Mouse (Mus musculus): ENCODE data around the gene Tbxa2r. TPM values are rescaled to one million over a fixed set of nuclear protein-coding genes. Genes with fewer than 3 reads are reported as not detected.

The Tbxa2r gene
- total RNA-seq, 2 experiments from 2014 or later: 4.8 to 5.7 TPM

DNA sequence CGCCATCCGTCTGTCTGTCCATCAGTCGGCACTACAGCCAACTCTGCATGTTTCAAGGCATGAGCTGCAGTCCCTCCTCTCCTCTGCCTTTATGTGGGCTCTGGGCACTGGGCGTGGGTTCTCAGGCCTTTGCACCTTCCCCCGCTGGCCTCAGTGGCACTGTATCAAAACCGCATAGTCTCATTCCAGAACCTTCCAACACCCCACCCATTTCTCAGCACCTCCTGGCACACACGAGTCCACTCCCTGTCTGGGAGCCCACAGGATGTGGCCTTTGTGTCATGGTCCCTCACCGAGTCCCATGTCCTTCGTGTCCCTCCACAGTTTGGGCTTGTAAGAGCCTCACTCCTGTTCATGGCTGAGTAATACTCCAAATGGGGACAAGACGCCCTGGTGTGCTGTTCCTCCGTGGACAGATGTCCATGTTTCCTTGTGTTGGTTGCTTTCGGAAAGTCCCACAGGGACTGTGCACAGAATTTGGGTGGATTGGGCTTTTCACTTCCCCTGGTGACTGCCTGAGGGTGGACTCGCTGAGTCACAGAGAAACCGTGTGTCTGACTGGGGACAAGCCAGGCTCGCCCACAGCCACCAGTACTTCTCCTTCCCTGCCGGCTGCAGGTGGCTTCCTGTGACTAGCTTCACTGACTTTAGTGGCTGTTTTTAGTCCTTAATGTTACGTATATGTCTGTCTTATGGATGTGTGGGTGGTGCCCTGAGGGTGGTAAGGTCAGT, 30.0 kb upstream of the Tbxa2r start:
- DNase-seq (ENCODE audit: low spot score): no peak
- intact Hi-C loops (cut with DNase I): no loop called here

DNA sequence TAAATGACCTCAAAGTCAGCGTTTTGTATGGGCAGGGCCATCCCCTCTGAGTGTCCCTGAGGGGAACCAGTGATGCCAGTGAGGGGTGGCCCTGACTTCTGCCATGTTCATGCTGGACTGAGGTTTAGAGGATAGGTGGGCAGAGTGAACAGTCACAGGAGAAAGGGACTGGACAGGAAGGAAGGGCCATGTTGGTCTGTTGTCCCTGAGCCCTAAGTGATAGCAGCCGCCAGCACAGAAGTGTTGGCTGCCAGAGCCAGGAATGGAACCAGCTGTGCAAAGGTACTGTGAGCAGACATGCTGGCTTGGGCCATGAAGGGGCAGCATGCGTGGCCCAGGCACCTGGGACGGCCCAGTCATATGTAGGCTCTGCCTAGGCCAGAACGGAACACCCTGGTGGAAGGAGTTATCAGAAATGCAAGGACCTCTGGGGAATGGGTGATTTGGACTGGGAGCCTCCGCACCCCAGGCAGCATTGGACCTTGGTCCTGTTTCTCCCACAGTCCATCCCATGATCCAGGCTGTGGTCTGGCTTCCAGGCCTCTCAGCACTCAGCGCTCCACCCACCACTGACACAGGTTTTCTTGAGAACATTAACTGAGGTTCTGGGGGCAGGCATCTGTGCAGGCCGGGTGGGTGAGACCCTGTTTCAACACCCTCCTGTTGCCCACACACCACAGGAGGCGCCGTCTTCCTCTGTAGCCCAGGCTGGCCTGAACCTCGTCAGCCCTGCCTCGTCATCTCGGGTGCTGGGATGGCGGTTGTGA, 28.8 kb upstream of the Tbxa2r start:
- intact Hi-C loops (cut with DNase I): no loop called here

DNA sequence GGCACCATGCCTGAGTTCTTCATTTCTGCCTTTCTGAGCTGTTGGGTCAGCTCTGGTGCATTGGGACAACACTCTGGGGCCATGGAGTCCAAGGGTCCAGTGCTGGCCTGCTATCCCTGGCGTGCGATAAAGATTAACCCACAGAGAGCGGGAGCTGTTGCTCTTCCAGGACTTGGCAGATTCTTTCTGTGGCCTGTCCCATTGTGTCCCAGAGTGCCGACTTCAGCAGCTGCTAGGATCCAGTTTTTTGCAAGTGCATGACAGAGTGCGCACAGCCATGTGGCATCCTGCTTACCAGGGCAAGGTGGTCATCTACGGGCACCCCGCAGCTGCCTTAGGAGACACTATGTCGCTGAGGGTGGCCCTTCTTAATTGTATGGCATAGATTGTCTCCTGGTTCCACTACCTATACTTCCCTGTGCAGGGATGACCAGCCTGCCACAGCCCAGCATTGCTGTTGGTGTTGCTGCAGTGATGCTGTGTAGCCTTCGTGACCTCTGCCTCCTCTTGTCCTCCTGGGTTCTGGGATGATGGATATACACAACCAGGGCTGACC, 28.1 kb upstream of the Tbxa2r start:
- intact Hi-C loops (cut with DNase I): no loop called here
- no peak for DNase-seq (ENCODE audit: low spot score)

More for the DNA sequence above, 28.8 kb upstream of the Tbxa2r start:
- DNase-seq (ENCODE audit: low spot score): no peak

DNA sequence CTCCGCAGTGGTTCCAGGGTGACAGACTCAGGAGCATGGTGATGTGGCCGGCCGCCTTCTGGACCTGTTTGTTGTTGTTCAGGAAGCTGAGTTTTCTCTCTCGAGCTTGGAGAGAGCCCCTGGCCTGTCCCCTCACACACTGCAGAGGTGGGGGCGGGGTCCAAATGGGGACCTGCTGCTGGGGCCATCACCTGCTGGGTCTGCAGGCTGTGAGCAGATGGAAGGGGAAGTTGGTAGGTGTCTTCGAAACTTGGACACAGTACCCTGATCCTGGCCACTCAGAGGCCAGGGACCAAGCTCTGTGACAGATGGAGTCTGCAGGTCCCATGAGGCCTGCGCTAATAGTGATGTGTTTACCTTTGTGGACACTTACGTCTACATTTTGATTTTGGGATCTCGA, 27.2 kb upstream of the Tbxa2r start:
- intact Hi-C loops (cut with DNase I): no loop called here
- DNase-seq (ENCODE audit: low spot score): no peak

DNA sequence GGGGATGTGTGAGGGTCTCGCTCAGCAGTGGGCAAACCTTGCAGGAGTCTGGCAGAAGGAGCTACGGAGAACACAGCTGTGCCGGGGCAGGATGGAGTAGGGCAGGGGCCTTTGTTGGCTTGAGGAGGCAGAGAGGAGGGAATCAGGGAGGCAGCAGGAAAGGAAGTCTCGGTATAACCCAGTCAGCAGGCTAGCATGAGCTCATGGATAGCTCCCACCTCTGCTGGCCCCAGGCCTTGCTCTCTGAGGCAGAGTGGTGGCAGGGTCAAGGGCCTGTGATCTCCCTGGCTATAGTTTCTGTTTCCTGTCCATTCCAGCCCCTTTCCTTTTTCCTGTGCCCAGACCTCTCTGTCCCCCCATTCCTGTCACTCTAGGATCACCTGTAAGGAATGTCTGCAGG, 26.2 kb upstream of the Tbxa2r start:
- DNase-seq (ENCODE audit: low spot score): no peak
- intact Hi-C loops (cut with DNase I): no loop called here

DNA sequence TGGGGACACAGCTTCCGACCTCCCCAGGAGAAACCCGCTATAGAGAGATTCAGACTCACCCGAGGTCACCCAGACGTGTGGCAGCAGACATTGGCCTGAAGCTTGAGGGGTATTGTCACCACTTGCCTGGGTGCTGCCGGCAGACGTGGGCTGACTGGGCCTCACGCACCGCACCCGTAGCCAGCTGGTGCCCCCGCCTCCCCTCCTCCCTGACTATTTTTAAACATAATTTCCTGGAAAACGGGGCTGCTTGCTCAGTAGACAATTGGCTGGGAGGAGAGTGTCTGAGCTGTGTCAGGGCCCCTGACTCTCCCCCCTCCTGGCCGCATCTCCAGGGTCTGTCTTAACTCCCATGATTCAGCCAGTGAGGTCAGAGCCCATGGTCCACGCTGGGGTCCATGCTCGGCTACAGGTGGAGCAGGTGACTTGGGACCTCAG, 25.7 kb upstream of the Tbxa2r start:
- intact Hi-C loops (cut with DNase I): no loop called here
- no peak for DNase-seq (ENCODE audit: low spot score)

DNA sequence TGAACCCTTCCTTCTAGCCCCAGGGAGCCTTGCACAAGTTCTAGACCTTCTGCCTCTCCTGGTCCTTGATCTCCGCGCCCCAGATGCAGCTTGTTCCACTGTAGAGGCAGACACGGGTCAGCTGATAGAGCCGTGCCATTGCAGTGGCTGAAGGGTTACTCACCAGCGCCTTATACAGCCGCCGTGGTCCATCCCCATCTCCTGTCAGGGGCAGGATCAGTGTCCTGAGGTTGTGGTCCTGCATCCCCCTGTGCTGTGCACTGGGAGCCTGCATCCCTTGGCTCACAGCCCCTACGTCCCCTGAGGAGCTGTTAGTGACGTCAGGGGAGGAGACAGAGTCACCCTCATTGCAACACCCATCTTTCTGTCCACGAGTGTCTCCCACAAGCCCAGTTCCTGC, 25.3 kb upstream of the Tbxa2r start:
- intact Hi-C loops (cut with DNase I): no loop called here
- DNase-seq (ENCODE audit: low spot score): no peak

DNA sequence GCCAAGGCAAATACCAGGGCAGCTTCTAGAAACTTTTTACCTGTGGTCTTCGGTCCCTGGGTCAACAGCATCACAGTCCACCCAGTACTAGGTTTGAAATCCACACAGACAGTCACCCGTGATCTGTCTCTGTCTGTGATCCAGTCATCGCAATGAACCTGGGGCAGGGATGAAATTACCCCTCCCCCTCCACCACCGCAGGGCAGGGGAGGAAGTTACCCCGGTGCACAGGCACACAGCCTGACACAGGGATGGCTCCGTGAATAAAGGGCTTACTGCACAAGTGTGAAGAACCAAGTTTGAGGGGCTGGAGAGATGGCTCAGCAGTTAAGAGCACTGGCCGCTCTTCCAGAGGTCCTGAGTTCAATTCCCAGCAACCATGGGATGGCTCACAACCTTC, 24.8 kb upstream of the Tbxa2r start:
- intact Hi-C loops (cut with DNase I): no loop called here
- no peak for DNase-seq (ENCODE audit: low spot score)

DNA sequence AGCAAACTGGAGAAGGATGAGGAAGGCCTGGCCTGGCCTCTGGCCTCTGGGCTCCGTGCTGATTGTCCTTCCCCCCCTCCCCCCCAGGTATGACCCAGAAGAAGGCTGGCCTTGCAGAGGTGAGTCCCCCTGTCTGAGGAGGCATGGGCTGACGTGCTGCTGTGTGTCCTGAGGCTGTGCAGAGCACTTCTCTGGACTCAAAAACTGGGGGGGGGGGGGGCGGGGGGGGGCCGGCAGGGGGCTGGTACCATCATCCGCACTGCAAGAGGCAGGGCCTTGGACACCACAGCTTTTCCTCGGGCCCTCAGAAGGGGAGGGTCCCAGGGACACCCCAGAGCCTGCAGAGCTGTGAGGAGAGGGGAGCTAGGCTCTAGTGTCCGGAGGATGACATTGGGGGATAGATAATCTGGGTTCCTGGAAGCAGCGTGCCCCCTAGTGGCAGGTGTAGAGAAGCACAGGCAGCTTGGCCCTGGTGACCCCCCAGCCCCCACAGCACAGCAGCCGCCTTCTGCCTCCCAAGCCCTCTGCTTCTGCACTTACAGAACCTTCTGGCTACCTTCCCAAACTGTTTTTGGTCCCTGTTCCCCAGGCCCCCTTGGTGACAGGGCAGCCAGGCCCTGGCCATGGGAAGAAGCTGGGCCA, 23.8 kb upstream of the Tbxa2r start:
- intact Hi-C loops (cut with DNase I): loop anchor here (1.0 kb wide), 1 partner anchor 15 kb away; no protein-coding TSS in a partner anchor

DNA sequence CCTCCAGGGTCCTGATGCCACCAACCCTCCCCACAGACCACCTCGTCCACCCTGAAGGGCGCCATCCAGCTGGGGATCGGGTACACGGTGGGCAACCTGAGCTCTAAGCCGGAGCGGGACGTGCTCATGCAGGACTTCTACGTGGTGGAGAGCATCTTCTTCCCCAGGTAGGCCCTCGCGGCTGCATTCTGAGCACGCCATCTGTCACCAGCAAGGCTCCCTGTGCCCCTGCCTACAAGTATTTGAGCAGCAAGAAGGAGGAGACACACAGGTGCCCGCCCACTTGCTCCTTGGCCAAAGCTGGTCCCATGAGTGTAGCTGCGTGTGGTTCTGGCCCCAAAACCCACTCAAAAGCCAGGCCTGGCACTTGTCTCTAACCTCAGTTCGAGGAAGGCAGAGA, 22.9 kb upstream of the Tbxa2r start:
- intact Hi-C loops (cut with DNase I): loop anchor here (1.0 kb wide), 1 partner anchor 16 kb away; no protein-coding TSS in a partner anchor
- DNase-seq (ENCODE audit: low spot score): no peak

More for the DNA sequence above, 23.8 kb upstream of the Tbxa2r start:
- DNase-seq (ENCODE audit: low spot score): no peak

DNA sequence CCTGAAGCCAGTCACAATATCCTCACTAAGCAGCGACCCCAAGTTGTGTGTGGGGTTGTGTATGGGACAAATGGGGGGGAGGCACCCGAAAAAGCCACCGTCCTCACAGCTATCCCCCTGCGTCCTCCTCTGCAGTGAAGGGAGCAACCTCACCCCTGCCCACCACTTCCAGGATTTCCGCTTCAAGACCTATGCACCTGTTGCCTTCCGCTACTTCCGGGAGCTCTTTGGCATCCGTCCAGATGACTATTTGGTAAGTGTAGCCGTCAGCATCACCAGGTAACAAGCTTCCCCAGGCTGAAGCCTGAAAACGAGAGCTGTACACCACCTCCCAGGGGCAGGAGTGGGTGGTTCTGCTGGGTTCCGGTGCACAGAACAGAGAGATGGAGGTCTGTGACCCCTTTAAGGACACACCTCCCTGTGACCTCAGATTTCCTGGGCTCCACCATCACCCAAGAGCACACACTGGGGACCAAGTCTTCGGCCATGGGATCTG, 22.3 kb upstream of the Tbxa2r start:
- intact Hi-C loops (cut with DNase I): no loop called here
- no peak for DNase-seq (ENCODE audit: low spot score)

DNA sequence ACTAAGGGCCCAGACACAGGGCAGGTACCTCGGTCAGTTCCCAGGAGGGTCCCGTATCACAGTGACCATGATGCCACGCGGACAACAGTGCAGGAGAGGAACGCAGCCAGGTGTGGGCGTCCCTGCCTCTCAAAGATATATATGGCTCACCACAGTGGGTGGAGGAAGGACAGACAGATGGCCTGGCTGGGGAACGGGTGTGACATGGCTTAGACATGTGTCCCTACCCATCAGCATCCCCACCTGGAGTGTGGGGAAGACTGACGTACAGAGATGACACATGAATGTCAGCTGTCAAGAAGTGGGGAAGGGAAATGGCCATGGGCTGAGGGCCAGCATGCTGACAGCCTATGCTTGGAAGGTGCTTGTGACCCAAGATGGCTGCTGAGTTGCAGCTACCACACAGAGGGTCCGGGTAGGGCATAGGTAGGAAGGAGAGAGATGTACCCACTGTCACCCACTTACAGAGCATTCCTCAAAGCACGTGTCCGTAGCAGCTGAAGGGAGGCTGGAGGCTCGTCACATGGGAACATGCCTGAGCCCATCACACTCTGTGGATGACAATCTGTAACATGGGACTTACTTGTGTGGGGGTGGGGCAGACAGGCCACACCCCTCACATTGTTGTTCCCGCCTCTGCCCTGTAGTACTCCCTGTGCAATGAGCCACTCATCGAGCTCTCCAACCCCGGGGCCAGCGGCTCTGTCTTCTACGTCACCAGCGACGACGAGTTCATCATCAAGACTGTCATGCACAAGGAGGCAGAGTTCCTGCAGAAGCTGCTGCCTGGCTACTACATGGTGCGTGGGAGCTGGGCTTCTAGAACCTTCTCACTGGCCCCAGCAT, 21.5 kb upstream of the Tbxa2r start:
- intact Hi-C loops (cut with DNase I): no loop called here
- DNase-seq (ENCODE audit: low spot score): no peak

DNA sequence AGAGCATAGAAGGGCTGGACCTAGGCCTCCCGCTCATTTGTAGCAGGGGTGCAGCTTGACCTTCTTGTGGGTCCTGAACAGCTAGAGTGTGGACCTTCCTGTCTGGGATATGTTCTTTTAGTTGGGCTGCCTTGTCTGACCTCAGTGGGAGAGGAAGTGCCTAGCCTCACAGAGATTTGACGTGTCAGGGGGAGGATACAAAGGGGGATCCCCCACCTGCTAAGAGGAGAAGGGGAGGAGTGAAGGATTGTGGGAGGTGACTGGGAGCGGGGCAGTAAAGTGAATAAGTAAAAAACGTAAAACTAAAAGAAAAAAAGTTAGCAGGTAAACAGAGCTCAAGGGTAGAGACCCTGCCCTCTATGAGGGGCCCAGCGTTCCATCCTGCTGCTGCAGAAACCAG, 19.0 kb upstream of the Tbxa2r start:
- no peak for DNase-seq (ENCODE audit: low spot score)
- intact Hi-C loops (cut with DNase I): no loop called here

DNA sequence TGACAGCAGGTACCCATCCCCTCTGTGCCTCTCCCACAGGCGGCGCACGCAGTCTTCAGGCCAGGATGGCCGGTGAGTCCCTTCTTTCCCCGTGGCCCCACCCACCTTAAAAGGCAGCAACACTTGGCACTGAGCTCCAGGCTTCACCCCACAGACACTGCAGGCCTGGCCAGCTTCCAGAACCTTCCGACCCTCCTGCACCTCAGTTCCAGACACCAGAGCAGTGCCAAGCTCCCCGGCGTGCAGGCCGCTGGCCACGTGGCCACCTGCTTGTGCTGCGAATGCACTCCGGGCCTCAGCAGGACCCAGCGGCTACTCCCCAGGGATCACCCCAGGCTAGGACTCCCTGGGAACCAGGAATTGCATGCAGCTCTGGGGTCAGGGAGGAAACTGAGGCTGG, 14.9 kb upstream of the Tbxa2r start:
- no peak for DNase-seq (ENCODE audit: low spot score)
- intact Hi-C loops (cut with DNase I): no loop called here

DNA sequence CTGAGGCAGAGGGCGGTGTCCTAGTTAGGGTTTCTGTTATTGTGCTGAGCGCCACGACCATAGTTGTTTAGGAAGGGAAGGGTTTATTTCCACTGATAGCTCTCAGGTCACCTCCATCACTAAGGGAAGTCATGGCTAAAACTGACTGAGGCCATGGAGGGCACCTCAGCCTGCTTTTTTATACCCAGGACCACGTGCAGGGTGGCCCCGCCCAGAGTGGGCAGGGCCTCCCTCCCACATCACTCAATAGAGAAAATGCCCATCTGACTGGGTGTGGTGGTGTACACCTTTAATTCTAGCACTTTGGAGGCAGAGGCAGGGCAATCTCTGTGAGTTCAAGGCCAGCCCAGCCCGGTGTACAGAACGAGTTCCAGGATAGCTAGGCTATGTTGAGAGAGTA, 14.3 kb upstream of the Tbxa2r start:
- intact Hi-C loops (cut with DNase I): no loop called here

DNA sequence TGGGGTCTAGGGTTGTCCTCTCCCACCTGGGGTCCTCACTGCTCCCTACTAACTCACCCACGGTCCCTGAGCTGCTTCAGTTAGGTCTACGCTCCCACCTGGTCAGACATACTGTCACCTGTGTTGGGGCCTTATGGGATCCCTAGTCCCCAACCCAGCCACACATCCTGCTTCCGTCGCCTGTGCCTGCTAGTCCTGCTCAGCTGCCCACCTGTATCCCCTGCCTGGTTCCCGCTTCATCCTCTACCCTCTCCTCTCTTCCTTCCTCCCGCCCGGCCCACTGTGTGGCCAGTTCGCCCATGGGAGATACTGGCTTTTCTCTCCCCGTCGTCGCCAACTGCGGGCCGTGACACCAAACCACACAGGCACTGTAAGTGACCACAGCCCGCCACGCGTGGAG, 12.9 kb upstream of the Tbxa2r start:
- intact Hi-C loops (cut with DNase I): no loop called here
- DNase-seq (ENCODE audit: low spot score): no peak

More for the DNA sequence above, 14.3 kb upstream of the Tbxa2r start:
- no peak for DNase-seq (ENCODE audit: low spot score)

DNA sequence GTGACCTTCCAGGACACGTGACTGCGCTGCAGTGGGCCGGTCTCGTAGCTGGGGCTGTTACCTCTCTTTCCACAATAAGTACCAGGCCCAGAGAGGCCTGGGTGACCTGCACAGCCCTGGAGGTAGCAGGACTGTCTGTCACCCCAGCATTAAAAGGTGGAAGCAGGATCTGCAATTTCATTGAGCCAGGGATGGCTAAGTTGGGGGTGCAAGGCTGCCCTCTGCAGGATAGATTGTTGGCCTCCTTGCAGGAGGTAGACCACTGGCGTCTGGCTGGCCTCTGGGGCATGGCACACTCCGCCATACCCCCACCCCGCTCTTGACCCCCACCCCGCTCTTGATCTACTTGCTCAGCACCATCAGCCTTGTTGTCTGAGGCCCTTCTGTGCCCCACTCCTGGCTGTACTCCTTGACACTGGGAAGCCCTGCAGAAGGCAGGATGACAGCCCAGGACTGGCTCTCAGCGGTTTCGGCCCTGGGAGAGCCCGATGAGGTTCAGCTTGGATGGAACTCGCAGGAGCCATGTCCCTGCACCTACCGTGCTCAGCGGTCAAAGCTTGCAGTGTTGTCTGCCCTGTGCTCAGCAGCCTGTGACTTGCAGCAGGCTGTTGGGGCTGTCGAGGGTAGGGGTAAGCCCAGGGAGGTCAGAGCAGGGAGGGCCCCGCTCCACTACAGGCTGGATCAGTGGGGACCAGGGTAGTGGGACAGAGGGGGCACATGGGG, 12.0 kb upstream of the Tbxa2r start:
- no peak for DNase-seq (ENCODE audit: low spot score)
- intact Hi-C loops (cut with DNase I): no loop called here

DNA sequence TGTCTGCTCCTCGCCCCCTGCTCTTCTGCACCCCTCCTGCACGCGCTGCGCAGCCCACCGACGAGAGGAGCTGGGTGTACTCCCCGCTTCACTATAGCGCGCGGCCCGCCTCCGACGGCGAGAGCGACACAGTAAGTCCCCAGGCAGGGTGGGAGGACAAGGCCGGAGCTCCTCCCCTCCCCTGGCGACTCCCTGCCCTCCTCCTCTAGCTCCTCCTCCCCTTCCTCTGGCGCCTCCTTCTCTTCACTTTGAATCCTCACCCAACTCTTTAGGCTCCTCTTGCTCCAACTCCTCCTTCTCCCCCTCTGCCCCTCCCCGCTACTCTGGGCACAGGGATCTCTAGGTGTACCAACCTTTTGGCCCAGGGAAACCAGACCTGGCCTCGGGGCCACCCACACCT, 11.3 kb upstream of the Tbxa2r start:
- DNase-seq (ENCODE audit: low spot score): no peak
- intact Hi-C loops (cut with DNase I): no loop called here
